Mouse (Mus musculus): ENCODE data around the gene Gngt1.

DNA sequence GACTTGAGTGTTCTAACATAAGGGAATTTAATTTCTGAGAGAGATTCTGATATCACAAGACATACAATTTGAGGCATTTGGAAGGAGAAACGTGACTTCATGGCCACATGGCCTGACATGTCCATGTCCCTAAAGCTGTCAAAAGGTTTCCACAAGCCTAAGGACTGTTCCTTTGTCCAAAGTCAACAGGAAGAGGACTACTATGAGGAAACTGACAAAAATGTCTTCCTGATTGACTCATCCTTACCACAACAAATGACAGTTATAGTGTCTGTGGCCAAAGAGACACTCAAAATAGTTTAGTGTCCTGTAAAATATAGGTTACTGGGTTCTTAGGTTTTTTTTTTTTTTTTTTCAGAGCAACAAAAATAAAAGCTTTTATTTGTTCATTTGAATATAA lies 19.9 kb upstream of the Gngt1 start:
- no peak for TF ChIP-seq GATA1 (IDR thresholded peaks at IDR 0.05; ENCODE audit: borderline replicate concordance, low read length)
- no peak for TF ChIP-seq CTCF (IDR thresholded peaks at IDR 0.05; ENCODE audit: low read depth, low read length)
- TF ChIP-seq POLR2AphosphoS5 (IDR thresholded peaks at IDR 0.05; ENCODE audit: insufficient replicate concordance, low read depth, low read length), result no peak
